Mouse (Mus musculus) retina, adult 2 months (tissue): Measurements from ENCODE around the gene Carmil1.

ENCODE experiments used
- DNase-seq: peaks from one replicate; pipeline ENCODE4 v3.0.0-alpha.2; 2012; ENCODE audit warnings: low read depth, low spot score

Carmil1 gene

GRCm38 (mm10) chr13:24280439-24281431 is at the start of gene Carmil1:
Gene Carmil1, minus strand, starts transcription at chr13:24280795.
- peak; percentile 54 for DNase-seq

- no peak for DNase-seq
These were observed 49.5 kb upstream of the Carmil1 start for GRCm38 (mm10) chr13:24330128-24330527.

GRCm38 (mm10) chr13:24328036-24328817 is 47.6 kb upstream of the Carmil1 start:
- no peak for DNase-seq

DNA sequence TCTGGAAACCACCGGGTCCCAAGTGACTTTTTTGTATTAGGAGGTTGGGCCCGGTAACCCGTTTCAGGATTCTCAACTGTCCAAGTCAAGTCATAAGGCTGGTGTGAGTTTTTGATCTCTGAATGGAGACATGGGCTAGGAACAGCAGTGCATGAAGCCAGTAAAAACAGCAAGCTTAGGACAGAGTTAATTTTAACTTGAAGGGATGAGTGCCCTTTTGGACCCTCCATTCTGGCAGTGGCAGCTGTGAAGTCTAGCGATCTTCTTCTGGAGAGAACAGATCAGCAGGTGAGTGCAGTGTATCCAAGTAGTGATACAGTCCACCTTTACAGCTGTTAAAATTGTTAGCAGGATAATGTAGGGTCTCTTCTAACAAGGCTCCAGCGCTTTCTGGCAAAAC is 46.6 kb upstream of the Carmil1 start, which contains the start of gene Cmah:
TSS of gene Cmah (plus strand) at position 204 of the 400 bp plus-strand sequence.
- no peak for DNase-seq

DNA sequence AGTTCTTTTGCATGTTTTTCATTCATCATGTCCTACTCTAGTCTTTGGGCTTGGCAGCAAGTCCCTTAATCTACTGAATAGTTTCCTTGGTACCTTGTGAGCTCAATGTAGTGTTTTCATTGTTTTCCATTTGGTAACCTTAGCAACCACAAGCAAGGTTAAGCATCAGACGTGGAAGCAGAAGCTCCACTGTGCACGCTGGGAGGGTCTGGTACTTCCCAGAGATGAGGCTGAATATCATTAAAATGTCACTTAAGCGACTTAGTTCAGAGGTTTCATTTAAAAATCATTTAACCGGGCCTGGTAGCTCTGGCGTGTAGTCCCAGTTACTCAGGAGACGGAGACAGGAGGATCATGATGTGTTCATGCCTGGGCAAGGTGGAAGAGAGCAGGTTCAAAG is 40.7 kb upstream of the Carmil1 start:
- DNase-seq: no peak

DNA sequence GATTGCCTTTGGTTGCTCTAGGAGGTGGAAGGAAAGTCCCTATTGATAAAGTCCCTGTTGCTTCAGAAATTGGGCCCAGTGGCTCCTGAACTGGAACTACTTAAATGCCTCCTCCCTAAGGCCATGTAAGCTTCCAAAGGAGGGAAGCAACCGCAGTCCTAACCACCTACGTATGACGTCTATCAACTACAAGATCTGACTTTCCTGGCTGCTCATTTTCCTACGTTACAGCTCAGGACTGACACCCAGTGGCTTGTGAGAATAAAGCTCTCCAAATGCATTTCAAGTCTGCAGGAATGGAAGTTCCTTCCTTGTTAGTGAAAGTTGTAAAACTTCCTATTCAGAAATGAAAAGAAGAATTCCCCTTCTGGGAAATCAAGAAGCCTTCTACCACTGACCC is 38.0 kb upstream of the Carmil1 start:
- DNase-seq: peak; percentile 13

DNA sequence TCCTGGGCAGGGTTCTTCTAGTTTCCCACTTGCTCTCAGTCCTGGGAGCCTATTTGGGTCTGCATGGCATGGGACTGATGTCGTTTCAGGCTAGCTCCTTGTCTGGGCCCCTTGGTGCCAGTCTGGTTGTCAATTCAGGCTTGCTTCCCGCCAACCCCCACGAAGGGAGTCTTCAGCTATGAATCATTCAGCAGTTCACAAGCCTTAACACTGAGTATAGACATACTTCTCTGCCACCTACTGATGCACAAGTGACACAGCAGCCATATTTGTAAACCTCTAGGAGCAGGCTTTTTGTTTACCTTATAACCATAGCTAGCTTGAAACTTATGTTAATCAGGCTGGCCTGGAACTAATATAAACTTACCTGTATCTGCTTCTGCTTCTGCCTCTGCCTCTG is 36.0 kb upstream of the Carmil1 start:
- no peak for DNase-seq

GRCm38 (mm10) chr13:24311011-24311940 is 30.7 kb upstream of the Carmil1 start:
- DNase-seq: no peak

GRCm38 (mm10) chr13:24306248-24306647 is 25.7 kb upstream of the Carmil1 start:
- DNase-seq: no peak

- no peak for DNase-seq
These were observed 24.9 kb upstream of the Carmil1 start for GRCm38 (mm10) chr13:24305486-24305885.

GRCm38 (mm10) chr13:24297252-24297651 is 16.7 kb upstream of the Carmil1 start:
- DNase-seq: peak; percentile 60

GRCm38 (mm10) chr13:24287381-24287780 is 6.8 kb upstream of the Carmil1 start:
- no peak for DNase-seq

DNA sequence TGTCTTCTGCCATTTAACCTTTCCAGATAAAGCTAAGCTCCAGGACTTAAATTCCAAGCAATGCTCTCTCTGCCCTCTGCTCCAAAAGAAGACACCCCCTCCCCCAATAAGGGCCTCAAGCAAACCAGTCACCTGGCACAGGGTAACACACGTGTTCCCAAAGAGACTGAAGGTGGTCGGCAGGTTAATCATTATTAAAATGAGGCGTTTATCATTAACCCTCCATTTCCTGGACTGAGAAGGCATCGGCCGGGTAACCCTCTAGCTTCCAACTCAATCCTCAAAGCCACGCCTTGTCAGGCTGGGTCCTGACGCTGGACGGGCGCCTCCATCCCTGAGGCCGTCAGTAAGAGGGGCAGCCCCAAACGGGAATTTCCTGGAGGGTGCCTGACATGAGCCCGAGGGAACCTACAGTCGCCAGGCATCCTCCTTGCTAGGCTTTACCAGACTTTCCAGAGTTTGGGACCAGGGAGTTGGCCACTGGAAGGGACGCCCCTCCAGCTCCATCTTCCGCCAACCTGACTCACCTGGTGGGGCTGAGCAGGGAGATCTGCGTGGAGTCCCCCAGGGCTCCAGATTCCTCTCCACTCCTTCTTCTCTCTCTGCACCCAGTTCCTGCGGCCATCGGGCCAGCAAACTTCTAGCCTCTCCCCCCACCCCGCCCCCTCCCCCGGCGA is 695 bp downstream of the Carmil1 start:
- no peak for DNase-seq

- DNase-seq: no peak
These were observed 1.2 kb downstream of the Carmil1 start for GRCm38 (mm10) chr13:24279407-24279761.

GRCm38 (mm10) chr13:24272740-24273377 is 7.7 kb downstream of the Carmil1 start:
- DNase-seq: no peak

DNA sequence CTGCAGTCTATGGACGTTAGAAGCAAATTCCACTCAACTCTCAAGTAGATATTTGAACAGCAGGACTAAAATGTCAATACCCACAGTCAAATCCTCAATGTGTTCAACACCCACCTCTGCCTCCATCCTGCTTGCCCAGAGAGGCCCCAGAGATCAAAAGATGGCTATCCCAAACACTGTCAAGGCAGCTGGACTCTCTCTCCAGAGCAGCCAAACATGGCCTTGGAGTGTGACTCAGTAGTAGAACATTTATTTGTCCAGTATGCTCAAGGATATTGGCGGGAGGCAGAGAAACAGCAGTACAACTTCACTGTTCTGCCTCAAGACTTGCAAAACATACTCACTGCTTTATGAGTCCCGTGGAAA is 11.5 kb downstream of the Carmil1 start:
- DNase-seq: no peak

- no peak for DNase-seq
These were observed 12.1 kb downstream of the Carmil1 start for GRCm38 (mm10) chr13:24268355-24269099.

DNA sequence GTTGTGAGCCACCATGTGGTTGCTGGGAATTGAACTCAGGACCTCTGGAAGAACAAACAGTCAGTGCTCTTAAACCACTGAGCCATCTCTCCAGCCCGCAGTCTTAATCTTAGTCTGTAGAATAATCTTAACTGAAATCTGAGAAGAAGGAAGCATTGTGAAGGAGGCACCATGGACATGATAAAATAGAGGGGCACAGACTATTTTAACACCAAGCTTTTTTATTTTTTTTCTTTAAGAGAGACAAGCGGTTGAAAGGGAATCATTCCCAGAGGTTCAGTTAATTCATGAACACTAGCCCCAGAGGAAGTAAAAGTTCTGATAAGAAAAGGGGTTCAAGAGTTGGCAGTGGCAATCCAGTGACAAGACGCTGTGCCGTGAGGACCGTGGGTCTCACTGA is 15.8 kb downstream of the Carmil1 start:
- DNase-seq: no peak

DNA sequence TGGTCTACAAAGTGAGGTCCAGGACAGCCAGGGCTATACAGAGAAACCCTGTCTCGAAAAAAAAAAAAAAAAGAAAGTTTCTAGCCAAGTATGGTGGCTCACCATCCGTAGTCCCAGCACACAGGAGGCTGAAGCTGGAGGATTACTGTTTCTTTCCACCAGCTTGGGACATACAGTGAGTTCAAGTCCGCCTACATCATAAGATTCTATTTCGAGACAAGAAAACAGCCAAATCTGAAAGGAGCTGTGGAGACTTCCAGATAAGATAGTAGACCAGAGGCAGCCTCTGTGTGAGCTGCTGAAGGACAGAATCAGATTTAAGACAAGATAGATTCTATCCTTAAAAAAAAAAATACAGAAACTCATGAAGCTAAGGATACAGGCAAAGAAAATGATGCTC is 17.0 kb downstream of the Carmil1 start:
- no peak for DNase-seq
